12 mouse cellular contexts compared by ENCODE assay signal in the genomic region with DNA sequence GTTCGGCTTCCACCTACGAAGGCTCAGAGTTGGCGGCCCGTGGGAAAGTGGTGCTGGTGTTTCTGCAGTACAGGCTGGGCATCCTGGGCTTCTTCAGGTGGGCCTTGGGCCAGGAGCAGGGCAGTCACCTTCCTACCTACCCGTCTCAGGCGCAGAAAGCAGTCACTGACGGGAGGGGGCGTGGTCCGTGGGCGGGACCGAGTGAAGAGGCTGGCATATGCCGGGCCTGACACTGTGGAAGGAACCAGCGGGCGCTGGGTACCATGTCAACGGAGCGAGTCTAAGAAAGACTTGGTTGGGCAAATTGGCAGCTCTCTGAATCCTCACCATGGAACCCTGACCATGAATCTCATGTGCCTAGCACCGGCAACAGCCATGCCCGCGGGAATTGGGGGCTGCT. TPM values are rescaled to one million over a fixed set of nuclear protein-coding genes. Genes with fewer than 3 reads are reported as not detected.
DNase-seq lines count a peak whose midpoint lies in the region; ATAC-seq lines count a peak whose summit lies in the region.
"Had no signal": no experiment of that assay in that cellular context is flagged by ENCODE, and none has a peak within 500 bp of the region (broad histone marks: within the 10 kb centered on the region; RNA-seq: fewer than 3 reads in every experiment).

No protein-coding gene starts in this region.

- no peaks in the 10 kb centered on the region for H3K9me3 ChIP-seq in heart, embryonic 13.5 days

- peaks cover 6% of the 10 kb centered on the region for H3K4me1 ChIP-seq in heart, embryonic 13.5 days

- DNase-seq in heart, postnatal 25 days (ENCODE audit: low spot score): no peak
- peak; percentile 10 for DNase-seq in CD4-positive helper T cell, adult 2 months (ENCODE audit: low read depth, low spot score)
- peak; percentile 7 for DNase-seq in c-Kit-positive CD71-positive TER-119-negative erythroid progenitor cells, embryonic 14.5 days (ENCODE audit: low read depth)
- peak; percentile 12 for DNase-seq in liver
- no peak for DNase-seq in right cerebral cortex, adult 18-20 months
- DNase-seq in left cerebral cortex, postnatal 14 days (ENCODE audit: low spot score in 2 of 2): no peak
- DNase-seq in frontal cortex, postnatal 14 days (ENCODE audit: low spot score in 2 of 2): no peak
- DNase-seq: cerebellum, adult 11 months; kidney, postnatal 10 days; midbrain, embryonic 14.5 days had no signal

- no peak overlapping the region for H3K27ac ChIP-seq in heart, embryonic 13.5 days (replicated peaks)

- WGBS in heart, embryonic 13.5 days: 23% methylated on average over 19 of the region's 19 CpGs

- H3K27me3 ChIP-seq in heart, embryonic 13.5 days (replicated peaks): peaks cover 20% of the 10 kb centered on the region

- H3K9ac ChIP-seq in heart, embryonic 13.5 days: 0 out of 2 replicates have a peak overlapping the region, but pooled peaks have one; percentile 6

- intact Hi-C loops in heart, postnatal 25 days (cut with DNase I): no loop called here
- intact Hi-C loops in left cerebral cortex, postnatal 14 days (cut with DNase I): no loop called here

- no peak overlapping the region; the same call in 1 of the 2 replicates for H3K4me3 ChIP-seq in heart, embryonic 13.5 days

- peak overlapping the region; percentile 48 for H3K4me2 ChIP-seq in heart, embryonic 13.5 days

- ATAC-seq in heart, embryonic 13.5 days (ENCODE audit: extremely low read depth, insufficient number of reproducible peaks, low FRiP score, low TSS enrichment): no peak
- ATAC-seq: forebrain, embryonic 14.5 days had no signal

- H3K36me3 ChIP-seq in heart, embryonic 13.5 days: no peaks in the 10 kb centered on the region

RNA-seq across cellular contexts. Expression of a gene that starts 10.8 kb away (rescaled TPM):
- polyA plus RNA-seq in heart, embryonic 13.5 days (2015; fragmentation: Nextera tagmentation; extraction: Ambion mirVana): not detected in 2 replicates
- not detected for total RNA-seq in heart, postnatal 25 days (2021)
- total RNA-seq in left cerebral cortex, postnatal 14 days (2021): not detected
- polyA plus RNA-seq: midbrain, embryonic 14.5 days had no signal

RNA-seq across cellular contexts. Expression of a gene that starts 28.1 kb away (rescaled TPM):
- 39.4 and 43.0 TPM in 2 replicates for polyA plus RNA-seq in heart, embryonic 13.5 days (2015; fragmentation: Nextera tagmentation; extraction: Ambion mirVana)
- 10 to 100 TPM; 20.2 to 26.8 TPM for total RNA-seq in heart, postnatal 25 days (2021)
- total RNA-seq in left cerebral cortex, postnatal 14 days (2021): 10 to 100 TPM; 20.7 to 23.1 TPM

RNA-seq across cellular contexts. Expression of a gene that starts 58.8 kb away (rescaled TPM):
- not detected in 2 replicates for polyA plus RNA-seq in heart, embryonic 13.5 days (2015; fragmentation: Nextera tagmentation; extraction: Ambion mirVana)
- under 1 TPM in 1 of 2 experiments, not detected in 1; 0.23 TPM for total RNA-seq in heart, postnatal 25 days (2021)
- not detected for total RNA-seq in left cerebral cortex, postnatal 14 days (2021)
- polyA plus RNA-seq: forebrain, embryonic 14.5 days; midbrain, embryonic 14.5 days had no signal

Comparison
In these comparisons a context has a peak if more than half of its experiments do, and no peak if none do; other contexts are left out.
1. DNase-seq: peak in CD4-positive helper T cell, adult 2 months (single experiment), c-Kit-positive CD71-positive TER-119-negative erythroid progenitor cells, embryonic 14.5 days (single experiment) and liver (single experiment); none in heart, postnatal 25 days (single experiment), right cerebral cortex, adult 18-20 months (single experiment), left cerebral cortex, postnatal 14 days (0 of 2) and frontal cortex, postnatal 14 days (0 of 2).